Mouse (Mus musculus): Measurements from ENCODE around the gene 1700074P13Rik.

DNA sequence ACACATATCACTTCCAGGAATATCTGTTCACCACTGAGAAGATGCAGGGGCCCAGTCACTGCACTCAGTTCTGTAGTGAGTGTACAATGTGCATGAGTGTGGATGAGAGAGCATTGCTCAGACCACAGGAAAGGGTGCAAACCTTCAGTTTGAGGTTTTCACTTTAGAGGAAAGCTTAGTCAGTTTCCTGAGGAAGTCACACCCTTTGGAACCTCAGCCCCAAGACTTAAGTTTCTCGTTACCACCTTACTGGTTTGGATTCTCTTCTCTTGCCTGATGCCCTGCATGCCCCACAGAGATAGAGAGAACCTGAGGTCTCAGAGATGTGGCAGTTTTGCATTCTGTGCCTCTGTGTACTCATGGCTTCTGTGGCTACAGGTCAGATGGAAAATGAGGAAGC lies 49.4 kb downstream of the 1700074P13Rik start:
- TF ChIP-seq POLR2A (IDR thresholded peaks at IDR 0.05; ENCODE audit: borderline replicate concordance, extremely low read depth, low read depth, low read length): no peak
- no peak for TF ChIP-seq CTCF (IDR thresholded peaks at IDR 0.05; ENCODE audit: insufficient read depth, low read length)
